Mouse (Mus musculus) E14TG2a.4 (cell line): ENCODE data around the gene Haus2.
A peak's percentile ranks its signal among the peaks of the same experiment; 100 is the strongest.
"Not testable (repeated sequence)": the region's sequence is repeated elsewhere in the genome, so short reads cannot be mapped to it uniquely, and the experiment has no call there.

Experiments used
- H3K27me3 ChIP-seq: 2 replicates; pipeline ENCODE4 v1.6.1; 2014; ENCODE audit warnings: low read length, control low read depth; ENCODE audit not compliant: insufficient read depth
- H3K36me3 ChIP-seq: 2 replicates; pipeline ENCODE4 v1.6.1; 2014; ENCODE audit warnings: low read length, control low read depth; ENCODE audit not compliant: insufficient read depth
- H3K4me1 ChIP-seq: replicated peaks from 2 replicates; pipeline ENCODE4 v1.6.1; 2014; ENCODE audit warnings: low read depth, low read length, control low read depth
- H3K4me3 ChIP-seq: replicated peaks from 2 replicates; pipeline ENCODE4 v1.5.1; 2014; ENCODE audit warnings: mild to moderate bottlenecking, low read length
- H3K9me3 ChIP-seq: 2 replicates; pipeline ENCODE4 v1.6.1; 2014; ENCODE audit warnings: low read length, control low read depth
- CTCF ChIP-seq: conservative IDR thresholded peaks from 2 replicates; pipeline ENCODE4 v1.5.1; 2014; ENCODE audit warnings: low read length
- NANOG ChIP-seq: IDR thresholded peaks from 2 replicates; pipeline ENCODE4 v1.6.1; 2014; ENCODE audit warnings: borderline replicate concordance, low read length, mixed read lengths
- POU5F1 ChIP-seq: IDR thresholded peaks from 2 replicates; pipeline ENCODE4 v1.6.1; 2014; ENCODE audit warnings: low read length, borderline replicate concordance

Gene Haus2

GRCm38 (mm10) chr2:120567798-120568320 is 41.3 kb upstream of the Haus2 start:
- Histone ChIP-seq H3K9me3 (no peaks in the 10 kb centered on the region), H3K4me1 (peaks cover 29% of the 10 kb centered on the region), H3K4me3 (peak overlapping the region; percentile 87), H3K36me3 (no peaks in the 10 kb centered on the region), H3K27me3 (no peaks in the 10 kb centered on the region)
- TF ChIP-seq POU5F1: no peak
- no peak for TF ChIP-seq NANOG
- TF ChIP-seq CTCF: no peak

GRCm38 (mm10) chr2:120571081-120571480 is 38.1 kb upstream of the Haus2 start:
- Histone ChIP-seq H3K36me3 (no peaks in the 10 kb centered on the region), H3K4me3 (no peak overlapping the region), H3K4me1 (peaks cover 21% of the 10 kb centered on the region), H3K9me3 (no peaks in the 10 kb centered on the region), H3K27me3 (no peaks in the 10 kb centered on the region)
- TF ChIP-seq NANOG (no peak), POU5F1 (no peak), CTCF (no peak)

GRCm38 (mm10) chr2:120572161-120572560 is 37.0 kb upstream of the Haus2 start:
- not testable (repeated sequence) for H3K36me3 ChIP-seq

GRCm38 (mm10) chr2:120575121-120575520 is 34.1 kb upstream of the Haus2 start:
- no peak for TF ChIP-seq CTCF
- no peak for TF ChIP-seq POU5F1
- no peak for TF ChIP-seq NANOG
- no peaks in the 10 kb centered on the region for H3K27me3 ChIP-seq
- H3K9me3 ChIP-seq: no peaks in the 10 kb centered on the region
- no peaks in the 10 kb centered on the region for H3K36me3 ChIP-seq
- no peak overlapping the region for H3K4me3 ChIP-seq
- peaks cover 24% of the 10 kb centered on the region for H3K4me1 ChIP-seq

More at GRCm38 (mm10) chr2:120572161-120572560, 37.0 kb upstream of the Haus2 start:
- H3K27me3 ChIP-seq, H3K4me3 ChIP-seq, H3K9me3 ChIP-seq: not testable (repeated sequence)
- peaks cover 15% of the 10 kb centered on the region for H3K4me1 ChIP-seq

GRCm38 (mm10) chr2:120575978-120576377 is 33.2 kb upstream of the Haus2 start:
- no peaks in the 10 kb centered on the region for H3K9me3 ChIP-seq
- H3K4me3 ChIP-seq: no peak overlapping the region
- TF ChIP-seq NANOG (no peak), CTCF (no peak), POU5F1 (no peak)
- H3K4me1 ChIP-seq: peaks cover 21% of the 10 kb centered on the region
- H3K36me3 ChIP-seq: no peaks in the 10 kb centered on the region
- no peaks in the 10 kb centered on the region for H3K27me3 ChIP-seq

GRCm38 (mm10) chr2:120577799-120578198 is 31.4 kb upstream of the Haus2 start:
- Histone ChIP-seq H3K4me3 (no peak overlapping the region), H3K27me3 (no peaks in the 10 kb centered on the region), H3K36me3 (no peaks in the 10 kb centered on the region), H3K9me3 (no peaks in the 10 kb centered on the region), H3K4me1 (peaks cover 20% of the 10 kb centered on the region)
- TF ChIP-seq CTCF: no peak
- no peak for TF ChIP-seq NANOG
- no peak for TF ChIP-seq POU5F1

GRCm38 (mm10) chr2:120578286-120578685 is 30.9 kb upstream of the Haus2 start:
- Histone ChIP-seq H3K27me3 (no peaks in the 10 kb centered on the region), H3K9me3 (no peaks in the 10 kb centered on the region), H3K36me3 (no peaks in the 10 kb centered on the region), H3K4me1 (peaks cover 20% of the 10 kb centered on the region), H3K4me3 (no peak overlapping the region)
- TF ChIP-seq POU5F1 (no peak), NANOG (no peak), CTCF (no peak)

- no peaks in the 10 kb centered on the region for H3K27me3 ChIP-seq
- H3K36me3 ChIP-seq: peaks cover 33% of the 10 kb centered on the region
- H3K4me1 ChIP-seq: no peaks in the 10 kb centered on the region
- no peaks in the 10 kb centered on the region for H3K9me3 ChIP-seq
- no peak overlapping the region for H3K4me3 ChIP-seq
- no peak for TF ChIP-seq POU5F1
- TF ChIP-seq CTCF: no peak
- no peak for TF ChIP-seq NANOG
These were observed 19.4 kb upstream of the Haus2 start for GRCm38 (mm10) chr2:120589759-120590158.

GRCm38 (mm10) chr2:120592227-120592626 is 17.0 kb upstream of the Haus2 start:
- Histone ChIP-seq H3K9me3 (no peaks in the 10 kb centered on the region), H3K4me1 (no peaks in the 10 kb centered on the region)
- TF ChIP-seq POU5F1 (no peak), NANOG (no peak), CTCF (no peak)

GRCm38 (mm10) chr2:120597734-120598133 is 11.4 kb upstream of the Haus2 start:
- H3K36me3 ChIP-seq: peaks cover 58% of the 10 kb centered on the region
- TF ChIP-seq NANOG: no peak
- no peak for TF ChIP-seq CTCF
- no peak for TF ChIP-seq POU5F1

More at GRCm38 (mm10) chr2:120592227-120592626, 17.0 kb upstream of the Haus2 start:
- peaks cover 38% of the 10 kb centered on the region for H3K36me3 ChIP-seq
- no peak overlapping the region for H3K4me3 ChIP-seq
- H3K27me3 ChIP-seq: no peaks in the 10 kb centered on the region

More at GRCm38 (mm10) chr2:120597734-120598133, 11.4 kb upstream of the Haus2 start:
- H3K4me1 ChIP-seq: no peaks in the 10 kb centered on the region
- H3K27me3 ChIP-seq: no peaks in the 10 kb centered on the region
- H3K9me3 ChIP-seq: no peaks in the 10 kb centered on the region
- H3K4me3 ChIP-seq: no peak overlapping the region
